Mouse (Mus musculus): ENCODE results near the gene Ikzf3.

GRCm38 (mm10) chr11:98448191-98448790, 97.5 kb downstream of the Ikzf3 start:
- TF ChIP-seq CTCF (IDR thresholded peaks at IDR 0.05; ENCODE audit: low read depth, low read length): no peak
- TF ChIP-seq POLR2A (IDR thresholded peaks at IDR 0.05; ENCODE audit: extremely low read depth, insufficient read depth, low read length): 0 out of 2 replicates have a peak, but pooled peaks have one; percentile 17
